In the genomic region with DNA sequence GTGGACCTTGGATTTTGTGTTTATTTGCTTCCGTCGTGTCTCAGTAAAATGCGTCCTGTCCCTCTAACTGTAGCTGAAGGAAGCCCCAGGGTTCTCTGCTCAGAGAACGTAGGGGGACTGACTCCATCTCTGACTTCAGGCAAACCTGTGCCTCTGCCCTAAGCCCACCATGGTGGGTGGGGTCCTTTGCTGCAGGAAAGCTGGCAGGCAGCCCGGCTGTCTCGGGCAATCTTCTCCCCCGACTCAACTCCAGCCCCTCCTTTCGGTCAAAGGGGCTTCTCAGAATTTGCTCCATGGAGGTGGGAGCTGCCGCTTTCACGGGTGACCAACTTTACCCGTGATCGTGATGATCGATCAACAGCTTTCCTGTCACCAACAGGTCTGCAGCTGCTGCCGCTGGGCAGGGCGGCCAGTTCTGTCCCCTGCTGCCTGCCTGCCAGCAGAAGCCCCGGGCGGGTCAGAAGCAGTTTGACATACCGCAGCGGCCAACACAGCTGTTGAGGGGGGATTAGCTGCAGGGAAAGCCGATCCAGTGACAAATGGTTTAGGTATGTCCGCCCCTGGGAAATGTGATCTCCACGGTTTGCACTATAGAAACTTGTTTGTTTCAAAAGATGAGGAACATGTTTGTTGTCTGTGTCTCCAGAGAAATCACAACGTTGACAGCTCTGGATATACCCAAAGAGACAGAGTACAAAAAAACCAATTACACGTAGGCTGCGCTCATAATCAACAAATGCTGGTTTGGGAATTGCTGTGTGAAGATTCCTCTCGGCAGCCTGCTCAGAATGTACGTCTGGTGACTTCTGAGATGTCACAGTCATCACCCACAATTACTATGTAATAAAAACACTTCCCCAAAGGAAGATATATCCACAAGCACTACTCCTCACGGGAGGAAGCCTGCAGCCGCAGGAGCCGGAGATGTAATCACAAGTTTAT, we compare ENCODE assay signal across 7 mouse cellular contexts.
DNase-seq lines count a peak whose midpoint lies in the region; ATAC-seq lines count a peak whose summit lies in the region.

No protein-coding gene starts in this region.

- peak; percentile 72 for ATAC-seq in heart, embryonic 14.5 days (ENCODE audit: insufficient number of reproducible peaks, insufficient read depth, low FRiP score, low read depth)
- ATAC-seq in limb, embryonic 11.5 days (ENCODE audit: insufficient number of reproducible peaks, low FRiP score, low TSS enrichment, low read depth), result peak; percentile 76
- ATAC-seq in neural tube, embryonic 13.5 days (ENCODE audit: low read depth), result peak; percentile 34; the same call in 1 of the 2 replicates
- no peak for ATAC-seq in monocyte, adult 5-6 weeks (replicated peaks; ENCODE audit: insufficient number of reproducible peaks, low FRiP score, low TSS enrichment, poor library complexity, severe bottlenecking)

- DNase-seq in NIH3T3 (ENCODE audit: low read depth), result peak; percentile 25
- peak; percentile 85 for DNase-seq in embryo, embryonic 10 days (ENCODE audit: low spot score)
- peak; percentile 85 for DNase-seq in limb, embryonic 11.5 days (ENCODE audit: low spot score)
- no peak for DNase-seq in layer of hippocampus, postnatal 25 days (ENCODE audit: extremely low spot score in 1 of 2, low spot score in 1 of 2)

- no peaks in the 10 kb centered on the region for H3K9me3 ChIP-seq in heart, embryonic 14.5 days (ENCODE audit: control insufficient read depth, low read length)
- H3K9me3 ChIP-seq in limb, embryonic 11.5 days (ENCODE audit: control insufficient read depth, low read length), result peaks cover 3% of the 10 kb centered on the region; the same call in 1 of the 2 replicates
- no peaks in the 10 kb centered on the region for H3K9me3 ChIP-seq in neural tube, embryonic 13.5 days

- peak overlapping the region; percentile 46 to 49 for H3K4me3 ChIP-seq in heart, embryonic 14.5 days (ENCODE audit: control insufficient read depth in 1 of 2, insufficient read depth in 1 of 2, low read depth in 1 of 2, low read length in 2 of 2)
- peak overlapping the region; percentile 21 for H3K4me3 ChIP-seq in limb, embryonic 11.5 days (ENCODE audit: low read depth, low read length)
- peak overlapping the region; percentile 32 for H3K4me3 ChIP-seq in neural tube, embryonic 13.5 days

- no peaks in the 10 kb centered on the region for H3K27me3 ChIP-seq in heart, embryonic 14.5 days (ENCODE audit: control insufficient read depth, insufficient read depth, low read length)
- H3K27me3 ChIP-seq in limb, embryonic 11.5 days (ENCODE audit: control insufficient read depth, insufficient read depth, low read length), result no peaks in the 10 kb centered on the region
- H3K27me3 ChIP-seq in neural tube, embryonic 13.5 days, result no peaks in the 10 kb centered on the region

- peaks cover 23 to 36% of the 10 kb centered on the region in 2 experiments for H3K4me1 ChIP-seq in heart, embryonic 14.5 days (ENCODE audit: control insufficient read depth in 2 of 2, insufficient read depth in 2 of 2, low read length in 2 of 2)
- peaks cover 30% of the 10 kb centered on the region; the same call in 1 of the 2 replicates for H3K4me1 ChIP-seq in limb, embryonic 11.5 days (ENCODE audit: control insufficient read depth, insufficient read depth, low read length)
- H3K4me1 ChIP-seq in neural tube, embryonic 13.5 days (replicated peaks), result peaks cover 27% of the 10 kb centered on the region

- peak overlapping the region; percentile 66 to 83 for H3K27ac ChIP-seq in heart, embryonic 14.5 days (replicated peaks in 1 of 2; ENCODE audit: control insufficient read depth in 1 of 2, insufficient read depth in 1 of 2, low read depth in 2 of 2, low read length in 2 of 2)
- H3K27ac ChIP-seq in limb, embryonic 11.5 days (replicated peaks; ENCODE audit: low read depth, low read length), result peak overlapping the region; percentile 82
- H3K27ac ChIP-seq in neural tube, embryonic 13.5 days (replicated peaks), result peak overlapping the region; percentile 81

- H3K9ac ChIP-seq in heart, embryonic 14.5 days (ENCODE audit: low read length), result peak overlapping the region; percentile 75
- peak overlapping the region; percentile 52 for H3K9ac ChIP-seq in limb, embryonic 11.5 days (ENCODE audit: low read length)
- peak overlapping the region; percentile 63 for H3K9ac ChIP-seq in neural tube, embryonic 13.5 days

- no peaks in the 10 kb centered on the region for H3K36me3 ChIP-seq in heart, embryonic 14.5 days (ENCODE audit: control insufficient read depth, insufficient read depth, low read length)
- no peaks in the 10 kb centered on the region for H3K36me3 ChIP-seq in limb, embryonic 11.5 days (ENCODE audit: control insufficient read depth, insufficient read depth, low read length)
- no peaks in the 10 kb centered on the region for H3K36me3 ChIP-seq in neural tube, embryonic 13.5 days

- H3K4me2 ChIP-seq in heart, embryonic 14.5 days (ENCODE audit: low read length), result peak overlapping the region; percentile 79
- H3K4me2 ChIP-seq in limb, embryonic 11.5 days (ENCODE audit: low read depth, severe bottlenecking), result peak overlapping the region; percentile 49
- H3K4me2 ChIP-seq in neural tube, embryonic 13.5 days, result peak overlapping the region; percentile 60

- WGBS in heart, embryonic 14.5 days, result 7% methylated on average over 30 of the region's 30 CpGs
- WGBS in limb, embryonic 11.5 days, result 9% methylated on average over 30 of the region's 30 CpGs
- 12% methylated on average over 30 of the region's 30 CpGs for WGBS in neural tube, embryonic 13.5 days

Comparison
In these comparisons a context has a peak if more than half of its experiments do, and no peak if none do; other contexts are left out.
1. DNase-seq: peak in NIH3T3 (single experiment), embryo, embryonic 10 days (single experiment) and limb, embryonic 11.5 days (single experiment); none in layer of hippocampus, postnatal 25 days (0 of 2).
2. Peak in every context shown above with its lines, with median percentiles within 50 percentile points of each other: H3K27ac ChIP-seq, H3K4me2 ChIP-seq, H3K4me3 ChIP-seq and H3K9ac ChIP-seq.